Mouse (Mus musculus): ENCODE measurements around the gene Pou6f1. TPM values are rescaled to one million over a fixed set of nuclear protein-coding genes. Genes with fewer than 3 reads are reported as not detected.
A peak's percentile ranks its signal among the peaks of the same experiment; 100 is the strongest.
"Not testable (repeated sequence)": the region's sequence is repeated elsewhere in the genome, so short reads cannot be mapped to it uniquely, and the experiment has no call there.

Gene Pou6f1
- total RNA-seq, 2 experiments from 2014 or later: 20.9 to 21.6 TPM

GRCm38 (mm10) chr15:100585931-100586330 lies 13.9 kb downstream of the Pou6f1 start:
- DNase-seq: no peak
- intact Hi-C loops (cut with DNase I): no loop called here

DNA sequence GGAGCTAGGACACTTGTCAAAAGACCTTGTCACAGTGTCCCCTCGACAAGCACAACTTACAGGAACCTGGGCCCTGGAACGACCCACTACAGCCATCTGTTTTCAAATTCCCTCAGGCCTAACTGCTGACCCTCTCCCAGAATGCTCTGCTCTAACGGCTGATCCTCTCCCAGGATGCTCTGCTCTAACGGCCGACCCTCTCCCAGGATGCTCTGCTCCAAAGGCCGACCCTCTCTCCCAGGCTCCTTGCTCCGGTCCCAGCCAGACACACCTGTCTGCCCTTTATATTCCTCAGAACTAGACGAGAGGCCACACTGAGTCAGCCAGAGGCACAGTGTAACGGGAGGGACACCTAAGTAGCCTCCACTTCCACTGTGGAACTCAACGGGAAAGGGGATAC lies 19.7 kb downstream of the Pou6f1 start:
- intact Hi-C loops (cut with DNase I): no loop called here
- DNase-seq: no peak

GRCm38 (mm10) chr15:100577972-100578371 lies 21.8 kb downstream of the Pou6f1 start:
- intact Hi-C loops (cut with DNase I): no loop called here

DNA sequence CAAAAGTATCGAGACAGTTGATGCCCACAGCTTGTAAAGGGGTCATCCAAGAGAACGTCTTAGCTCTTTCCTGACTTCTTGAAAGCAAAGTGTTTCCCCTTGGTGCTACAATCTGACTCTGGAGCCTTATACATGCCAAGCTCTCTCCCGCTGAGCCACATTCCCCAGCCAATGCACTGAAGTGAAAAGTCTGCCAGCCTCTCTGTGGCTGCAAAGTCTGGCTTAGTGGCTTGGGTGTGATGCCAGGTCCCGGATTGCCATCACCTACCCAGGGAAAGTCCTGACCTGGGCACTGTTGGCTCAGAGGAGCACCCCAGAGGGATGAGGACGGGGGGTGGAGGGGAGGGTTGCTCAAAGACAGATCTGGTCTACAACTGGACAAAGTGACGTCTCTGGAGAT lies 23.0 kb downstream of the Pou6f1 start:
- DNase-seq: no peak
- intact Hi-C loops (cut with DNase I): no loop called here

More at GRCm38 (mm10) chr15:100577972-100578371, 21.8 kb downstream of the Pou6f1 start:
- no peak for DNase-seq

DNA sequence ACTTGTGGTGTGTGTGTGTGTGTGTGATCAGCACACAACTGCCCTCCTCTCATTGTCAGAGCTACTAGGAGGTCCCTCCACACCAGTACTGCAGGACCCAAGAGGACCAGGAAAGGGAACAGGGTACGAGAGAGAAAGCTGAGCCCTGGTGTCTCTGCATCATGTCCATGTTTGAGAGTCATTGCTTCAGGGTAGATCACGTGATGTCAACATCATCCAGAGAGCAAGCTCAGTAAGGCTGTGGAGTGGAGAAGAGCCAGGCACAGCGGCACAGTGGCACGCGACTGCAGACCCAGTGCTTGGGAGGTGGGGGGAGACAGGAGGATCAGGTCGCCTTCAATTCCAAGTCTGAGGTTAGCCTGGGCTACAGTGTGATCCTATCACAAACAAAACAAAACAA lies 23.4 kb downstream of the Pou6f1 start:
- no peak for DNase-seq
- intact Hi-C loops (cut with DNase I): no loop called here

DNA sequence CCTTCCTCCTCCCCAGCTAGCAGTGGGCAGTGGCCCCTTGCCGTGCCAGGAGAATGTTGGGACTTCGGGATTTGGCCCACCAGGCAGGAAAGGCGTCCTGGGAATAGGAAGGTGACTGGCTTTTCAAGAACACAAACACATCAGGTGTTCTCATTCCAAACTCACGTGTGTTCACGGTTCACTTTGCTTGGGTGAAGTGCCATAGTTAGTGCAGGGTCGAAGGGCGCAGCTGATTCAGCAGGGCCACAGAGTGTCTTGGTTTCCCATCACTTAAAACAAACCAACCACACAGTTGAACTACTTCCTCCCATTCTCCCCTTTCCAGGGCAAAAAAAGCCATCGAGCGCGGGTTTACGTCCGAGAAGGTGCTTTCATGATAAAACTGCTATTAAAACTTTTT lies 24.4 kb downstream of the Pou6f1 start:
- intact Hi-C loops (cut with DNase I): no loop called here
- no peak for DNase-seq

DNA sequence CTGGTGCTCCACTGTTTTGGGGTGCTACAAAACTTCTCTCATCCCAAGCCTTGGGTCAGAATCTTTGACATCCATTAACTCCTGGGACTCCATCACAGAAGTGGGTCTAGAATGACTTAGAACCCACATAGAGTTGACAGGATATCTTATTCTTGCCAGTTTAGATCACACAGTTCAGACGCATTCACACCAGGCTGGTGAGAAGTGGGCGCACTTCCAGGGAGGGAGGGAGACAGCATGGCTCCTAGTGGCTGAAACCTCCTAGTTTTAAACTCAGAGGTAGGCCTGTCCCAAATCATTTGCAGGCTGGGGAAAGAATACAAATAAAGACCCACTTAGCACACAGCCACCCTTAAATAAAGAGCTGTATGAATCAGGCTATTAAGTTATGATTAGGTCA lies 25.4 kb downstream of the Pou6f1 start:
- peak; percentile 14 to 40 for DNase-seq
- intact Hi-C loops (cut with DNase I): no loop called here

GRCm38 (mm10) chr15:100573946-100574345 lies 25.8 kb downstream of the Pou6f1 start:
- peak; percentile 19 to 41 for DNase-seq
- intact Hi-C loops (cut with DNase I): no loop called here

DNA sequence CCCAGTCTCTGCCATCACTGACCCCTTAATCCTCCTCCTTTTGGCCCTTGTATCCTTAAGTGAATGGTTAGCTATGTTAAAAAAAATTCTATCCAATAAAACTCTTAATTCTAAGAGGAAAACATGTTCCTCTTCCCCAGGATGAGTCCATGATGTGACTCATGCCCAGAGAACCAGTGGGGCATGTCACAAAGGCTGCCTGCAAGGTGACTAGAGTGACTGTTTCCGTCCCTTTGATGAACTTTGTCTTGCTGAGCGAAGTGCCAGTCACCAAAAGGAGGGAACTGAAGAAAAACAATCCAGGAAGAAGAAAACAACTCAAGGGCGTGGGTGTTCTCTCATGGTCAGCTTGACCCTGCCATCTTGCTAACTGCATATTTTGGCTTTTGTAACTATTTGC lies 30.5 kb downstream of the Pou6f1 start:
- intact Hi-C loops (cut with DNase I): no loop called here
- no peak for DNase-seq

- intact Hi-C loops (cut with DNase I): no loop called here
- no peak for DNase-seq
Measured at GRCm38 (mm10) chr15:100566531-100566930, 33.3 kb downstream of the Pou6f1 start.

- intact Hi-C loops (cut with DNase I): no loop called here
- DNase-seq: no peak
Measured at GRCm38 (mm10) chr15:100557705-100558433, 41.9 kb downstream of the Pou6f1 start.

GRCm38 (mm10) chr15:100556378-100556777 lies 43.4 kb downstream of the Pou6f1 start:
- intact Hi-C loops (cut with DNase I): no loop called here
- DNase-seq: no peak

DNA sequence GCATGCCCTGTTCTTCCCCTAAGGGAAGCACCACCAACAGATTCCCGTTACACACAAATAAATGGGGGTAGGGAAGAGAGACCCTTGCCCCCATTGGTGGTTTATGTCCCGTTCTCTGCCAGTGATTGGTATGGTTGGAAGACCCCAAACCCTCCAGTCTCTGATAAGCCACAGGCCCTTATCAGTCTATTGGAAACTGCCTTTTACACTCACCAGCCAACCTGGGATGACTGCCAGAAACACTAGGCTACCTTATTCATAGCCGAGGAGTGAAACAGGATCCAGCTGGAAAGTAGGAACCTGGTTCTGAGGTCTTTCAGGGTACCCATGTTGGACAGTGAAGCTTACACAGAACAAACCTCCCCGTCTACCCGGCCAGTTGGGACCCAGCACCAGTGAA lies 43.8 kb downstream of the Pou6f1 start:
- intact Hi-C loops (cut with DNase I): no loop called here
- peak; percentile 52 to 66 for DNase-seq

GRCm38 (mm10) chr15:100551326-100552307 lies 48.2 kb downstream of the Pou6f1 start, which contains the start of gene Tfcp2:
Gene Tfcp2, minus strand, starts transcription at chr15:100552008.
- peak; percentile 99 for DNase-seq
- intact Hi-C loops (cut with DNase I): no loop called here

GRCm38 (mm10) chr15:100550280-100550679 lies 49.5 kb downstream of the Pou6f1 start:
- DNase-seq: peak in 1 of 2 experiments; percentile 30
- intact Hi-C loops (cut with DNase I): loop anchor here (1.0 kb wide), 1 partner anchor 63 kb away; no protein-coding TSS in a partner anchor

- intact Hi-C loops (cut with DNase I); DNase-seq: not testable (repeated sequence)
Measured at GRCm38 (mm10) chr15:100543651-100544030, 56.1 kb downstream of the Pou6f1 start.

DNA sequence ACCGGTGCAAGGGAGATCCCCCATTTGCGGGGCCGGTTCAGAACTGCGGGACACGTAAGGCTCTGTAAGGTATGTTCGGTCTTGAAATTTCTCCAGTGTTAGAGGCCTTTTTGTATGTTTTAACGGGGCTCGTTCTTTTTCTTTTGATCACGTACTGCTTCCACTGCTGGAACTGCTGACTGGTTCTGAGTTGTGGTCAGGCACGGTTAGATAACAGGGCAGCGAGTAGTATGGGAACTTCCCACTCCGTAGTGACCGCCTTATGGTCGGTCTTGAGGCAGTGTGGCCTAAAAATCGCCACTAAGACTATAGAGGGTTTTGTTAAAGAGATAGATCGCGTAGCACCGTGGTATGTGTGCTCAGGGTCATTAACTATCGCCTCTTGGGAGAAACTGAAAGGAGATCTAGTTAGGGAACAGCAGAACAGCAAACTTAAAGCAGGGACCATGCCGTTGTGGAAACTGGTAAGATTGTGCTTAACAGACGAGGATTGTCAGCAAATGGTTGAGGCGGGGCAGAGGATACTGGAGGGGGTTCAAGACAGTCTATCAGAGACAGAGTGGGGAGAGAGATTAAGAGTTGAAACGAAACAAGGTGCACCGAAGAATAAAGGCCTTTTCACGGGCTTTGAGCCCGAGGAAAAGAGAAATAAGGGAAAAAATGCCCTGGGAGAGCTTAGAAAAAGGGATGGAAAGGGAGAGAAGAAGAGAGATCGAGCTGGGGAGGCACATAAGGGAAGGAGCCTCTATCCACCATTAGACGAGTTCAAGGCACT lies 56.7 kb downstream of the Pou6f1 start:
- DNase-seq; intact Hi-C loops (cut with DNase I): not testable (repeated sequence)

GRCm38 (mm10) chr15:100541426-100541825 lies 58.4 kb downstream of the Pou6f1 start:
- no peak for DNase-seq
- intact Hi-C loops (cut with DNase I): no loop called here

- intact Hi-C loops (cut with DNase I); DNase-seq: not testable (repeated sequence)
Measured at GRCm38 (mm10) chr15:100541001-100541400, 58.8 kb downstream of the Pou6f1 start.

GRCm38 (mm10) chr15:100539411-100539810 lies 60.4 kb downstream of the Pou6f1 start:
- no peak for DNase-seq
- intact Hi-C loops (cut with DNase I): loop anchor here (2.0 kb wide), 1 partner anchor 143 kb away; no protein-coding TSS in a partner anchor

Data from heart, postnatal 10 days (tissue).